ENCODE assay signal across 8 mouse cellular contexts in genomic region chr8:12383979-12384890, GRCm38 (mm10). TPM values are rescaled to one million over a fixed set of nuclear protein-coding genes. Genes with fewer than 3 reads are reported as not detected.
A peak's percentile ranks its signal among the peaks of the same experiment; 100 is the strongest.
DNase-seq lines count a peak whose midpoint lies in the region; ATAC-seq lines count a peak whose summit lies in the region.

No protein-coding gene starts in this region.

- no peak overlapping the region for H3K9ac ChIP-seq in lung, embryonic 16.5 days (ENCODE audit: low read length)
- H3K9ac ChIP-seq in forebrain, embryonic 14.5 days (ENCODE audit: low read length): peak overlapping the region; percentile 89
- H3K9ac ChIP-seq in limb, embryonic 15.5 days: no peak overlapping the region
- H3K9ac ChIP-seq in stomach, embryonic 14.5 days (replicated peaks; ENCODE audit: low read depth, low read length): no peak overlapping the region

- WGBS in lung, embryonic 16.5 days: under 1% methylated on average over 33 of the region's 34 CpGs
- WGBS in forebrain, embryonic 14.5 days: under 1% methylated on average over 34 of the region's 34 CpGs
- WGBS in limb, embryonic 15.5 days: under 1% methylated on average over 34 of the region's 34 CpGs
- under 1% methylated on average over 34 of the region's 34 CpGs for WGBS in stomach, embryonic 14.5 days

- H3K4me1 ChIP-seq in lung, embryonic 16.5 days (replicated peaks; ENCODE audit: control insufficient read depth, insufficient read depth, low read length): peaks cover 28% of the 10 kb centered on the region
- peaks cover 28% of the 10 kb centered on the region for H3K4me1 ChIP-seq in forebrain, embryonic 14.5 days (ENCODE audit: control insufficient read depth, insufficient read depth, low read length)
- peaks cover 27% of the 10 kb centered on the region for H3K4me1 ChIP-seq in limb, embryonic 15.5 days
- peaks cover 10% of the 10 kb centered on the region; the same call in 1 of the 2 replicates for H3K4me1 ChIP-seq in stomach, embryonic 14.5 days (ENCODE audit: control insufficient read depth, insufficient read depth, low read length)

- ATAC-seq in lung, embryonic 16.5 days (ENCODE audit: low read depth): peak; percentile 48; the same call in 1 of the 2 replicates
- peak; percentile 25 for ATAC-seq in forebrain, embryonic 14.5 days
- 0 out of 2 replicates have a peak, but pooled peaks have one; percentile 16 for ATAC-seq in limb, embryonic 15.5 days (ENCODE audit: insufficient number of reproducible peaks, low FRiP score, low TSS enrichment, low read depth)
- no peak for ATAC-seq in stomach, embryonic 14.5 days (ENCODE audit: insufficient number of reproducible peaks, insufficient read depth, low FRiP score, low read depth)

- H3K27me3 ChIP-seq in lung, embryonic 16.5 days (ENCODE audit: control insufficient read depth, insufficient read depth, low read depth, low read length): peaks cover 93% of the 10 kb centered on the region
- peaks cover 42% of the 10 kb centered on the region for H3K27me3 ChIP-seq in forebrain, embryonic 14.5 days (replicated peaks; ENCODE audit: control insufficient read depth, insufficient read depth, low read length)
- peaks cover 100% of the 10 kb centered on the region for H3K27me3 ChIP-seq in limb, embryonic 15.5 days
- H3K27me3 ChIP-seq in stomach, embryonic 14.5 days (ENCODE audit: control insufficient read depth, insufficient read depth, low read length): peaks cover 72% of the 10 kb centered on the region

- H3K4me3 ChIP-seq in lung, embryonic 16.5 days (ENCODE audit: low read length): peak overlapping the region; percentile 30
- peak overlapping the region; percentile 51 for H3K4me3 ChIP-seq in forebrain, embryonic 14.5 days (ENCODE audit: low read depth, low read length)
- H3K4me3 ChIP-seq in limb, embryonic 15.5 days: peak overlapping the region; percentile 26
- H3K4me3 ChIP-seq in stomach, embryonic 14.5 days (ENCODE audit: low read depth, low read length): peak overlapping the region; percentile 22; the same call in 1 of the 2 replicates

- no peak for DNase-seq in lung, postnatal 10 days
- peak; percentile 62 for DNase-seq in forebrain, embryonic 14.5 days (ENCODE audit: low spot score)
- DNase-seq in c-Kit-positive CD71-positive TER-119-positive erythroid progenitor cells, embryonic 14.5 days (ENCODE audit: low spot score): no peak
- DNase-seq in cerebellum, postnatal 36 days: no peak
- no peak for DNase-seq in ovary, postnatal 14 days (ENCODE audit: low spot score)

- no peak overlapping the region for H3K27ac ChIP-seq in lung, embryonic 16.5 days (ENCODE audit: low read length)
- peak overlapping the region; percentile 96 for H3K27ac ChIP-seq in forebrain, embryonic 14.5 days (ENCODE audit: low read depth, low read length)
- no peak overlapping the region for H3K27ac ChIP-seq in limb, embryonic 15.5 days
- H3K27ac ChIP-seq in stomach, embryonic 14.5 days (ENCODE audit: low read length): no peak overlapping the region

- H3K36me3 ChIP-seq in lung, embryonic 16.5 days (ENCODE audit: control insufficient read depth, insufficient read depth, low read length): no peaks in the 10 kb centered on the region
- H3K36me3 ChIP-seq in forebrain, embryonic 14.5 days (ENCODE audit: control insufficient read depth, insufficient read depth, low read length): no peaks in the 10 kb centered on the region
- no peaks in the 10 kb centered on the region for H3K36me3 ChIP-seq in limb, embryonic 15.5 days
- no peaks in the 10 kb centered on the region for H3K36me3 ChIP-seq in stomach, embryonic 14.5 days (ENCODE audit: control insufficient read depth, insufficient read depth, low read length)

- no peaks in the 10 kb centered on the region for H3K9me3 ChIP-seq in lung, embryonic 16.5 days (ENCODE audit: control insufficient read depth, low read length)
- H3K9me3 ChIP-seq in forebrain, embryonic 14.5 days (replicated peaks; ENCODE audit: control insufficient read depth, low read length): no peaks in the 10 kb centered on the region
- no peaks in the 10 kb centered on the region for H3K9me3 ChIP-seq in limb, embryonic 15.5 days
- H3K9me3 ChIP-seq in stomach, embryonic 14.5 days (ENCODE audit: control insufficient read depth, low read depth, low read length): no peaks in the 10 kb centered on the region

- peak overlapping the region; percentile 47 for H3K4me2 ChIP-seq in lung, embryonic 16.5 days (ENCODE audit: low read depth, low read length)
- H3K4me2 ChIP-seq in forebrain, embryonic 14.5 days (ENCODE audit: low read length): peak overlapping the region; percentile 89
- H3K4me2 ChIP-seq in limb, embryonic 15.5 days: peak overlapping the region; percentile 45
- H3K4me2 ChIP-seq in stomach, embryonic 14.5 days (replicated peaks; ENCODE audit: low read depth, low read length): peak overlapping the region; percentile 33; the same call in 1 of the 2 replicates

RNA-seq across cellular contexts. Expression of gene Sox1, which starts 10.9 kb away (rescaled TPM):
- not detected in 2 replicates for polyA plus RNA-seq in lung, embryonic 16.5 days (2015; fragmentation: Nextera tagmentation; extraction: Ambion mirVana)
- 5.7 and 6.1 TPM in 2 replicates for polyA plus RNA-seq in forebrain, embryonic 14.5 days (2014; fragmentation: Nextera tagmentation; extraction: Ambion mirVana)
- polyA plus RNA-seq in limb, embryonic 15.5 days (2015; fragmentation: Nextera tagmentation; extraction: Ambion mirVana): not detected in 2 replicates
- polyA plus RNA-seq in stomach, embryonic 14.5 days (2014; fragmentation: Nextera tagmentation; extraction: Ambion mirVana): not detected in 2 replicates

Comparison
In these comparisons a context has a peak if more than half of its experiments do, and no peak if none do; other contexts are left out.
1. H3K4me2 ChIP-seq: peak in every context shown above with its lines; median percentile 89 in forebrain, embryonic 14.5 days; 47 in lung, embryonic 16.5 days; 45 in limb, embryonic 15.5 days; 33 in stomach, embryonic 14.5 days.